Mouse (Mus musculus) ovary, postnatal 10 days (tissue): ENCODE results near the gene Gm10770.
"Not testable (repeated sequence)": the region's sequence is repeated elsewhere in the genome, so short reads cannot be mapped to it uniquely, and the experiment has no call there.

ENCODE experiments used
- DNase-seq: peaks from one replicate; pipeline ENCODE4 v3.0.0; 2022; ENCODE audit warnings: low spot score

Gm10770 gene

GRCm38 (mm10) chr2:150179579-150179978 lies at the start of gene Gm10770:
Gene Gm10770 (minus strand): TSS chr2:150179679.
- not testable (repeated sequence) for DNase-seq

DNA sequence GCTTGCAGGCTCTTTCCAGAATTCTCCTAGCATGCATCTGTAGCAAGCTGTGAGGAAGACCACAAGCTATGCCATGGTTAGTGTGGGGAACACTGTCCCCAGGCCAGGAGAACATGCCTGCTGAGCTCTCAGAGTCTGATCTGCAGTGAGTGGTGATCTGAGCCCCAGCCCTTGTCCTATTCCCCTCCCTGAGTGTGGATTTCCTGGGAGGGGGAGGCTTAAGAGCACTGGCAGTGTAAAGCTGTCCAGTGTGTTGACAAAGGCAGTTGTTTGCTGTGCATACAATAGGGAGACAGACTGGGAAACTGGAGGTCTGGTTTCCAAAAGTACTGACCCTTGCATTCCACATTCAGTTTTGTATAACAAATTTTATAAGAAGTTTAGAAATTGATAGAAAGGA lies 43.8 kb upstream of the Gm10770 start:
- not testable (repeated sequence) for DNase-seq

GRCm38 (mm10) chr2:150218363-150218725 lies 38.9 kb upstream of the Gm10770 start:
- not testable (repeated sequence) for DNase-seq

- DNase-seq, result peak; percentile 49
These were observed 38.3 kb upstream of the Gm10770 start, which contains the start of gene Zfp937 for GRCm38 (mm10) chr2:150217600-150218362. Gene Zfp937 (plus strand): TSS chr2:150218073.

DNA sequence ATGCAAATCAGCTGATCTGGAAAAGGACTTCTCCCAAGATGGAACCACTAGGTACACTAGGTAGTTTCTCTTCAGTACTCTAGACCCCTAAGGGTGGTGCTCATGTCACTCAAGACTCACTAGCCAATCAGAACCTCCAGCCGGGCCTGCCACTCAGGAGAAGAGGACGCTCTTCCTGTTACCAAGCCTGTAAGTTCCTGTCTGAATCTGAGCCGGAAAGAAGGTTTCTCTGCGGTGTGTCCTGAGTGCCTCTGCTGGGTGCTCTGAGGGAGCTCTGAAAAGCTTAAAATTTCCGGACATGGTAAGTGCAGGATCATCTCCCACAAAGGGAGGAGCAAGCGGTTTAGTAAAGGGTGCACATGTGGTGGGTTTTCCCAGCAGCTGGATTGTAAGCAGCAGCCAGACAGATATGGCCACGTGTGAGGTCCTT lies 2.1 kb upstream of the Gm10770 start, which contains the start of gene Gm14139:
Gene Gm14139, plus strand, starts transcription at position 186 of the 430 bp plus-strand sequence.
- not testable (repeated sequence) for DNase-seq

DNA sequence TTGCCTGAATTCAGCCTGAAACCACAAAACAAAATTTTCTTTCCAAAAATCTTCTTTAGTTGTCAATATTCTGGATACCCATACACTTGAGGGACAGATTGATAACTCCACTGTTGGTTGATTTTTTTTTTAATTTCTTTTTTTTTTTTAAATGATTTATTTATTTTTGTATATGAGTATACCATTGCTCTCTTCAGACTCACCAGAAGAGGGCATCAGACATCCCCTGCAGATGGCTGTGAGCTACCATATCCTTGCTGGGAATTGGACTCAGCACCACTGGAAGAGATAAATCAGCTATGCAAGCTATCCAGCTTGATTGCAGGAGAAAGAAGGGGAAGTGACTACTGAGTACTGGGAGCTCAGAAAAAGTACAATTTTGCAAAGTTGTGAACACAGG lies 1.6 kb upstream of the Gm10770 start:
- not testable (repeated sequence) for DNase-seq

DNA sequence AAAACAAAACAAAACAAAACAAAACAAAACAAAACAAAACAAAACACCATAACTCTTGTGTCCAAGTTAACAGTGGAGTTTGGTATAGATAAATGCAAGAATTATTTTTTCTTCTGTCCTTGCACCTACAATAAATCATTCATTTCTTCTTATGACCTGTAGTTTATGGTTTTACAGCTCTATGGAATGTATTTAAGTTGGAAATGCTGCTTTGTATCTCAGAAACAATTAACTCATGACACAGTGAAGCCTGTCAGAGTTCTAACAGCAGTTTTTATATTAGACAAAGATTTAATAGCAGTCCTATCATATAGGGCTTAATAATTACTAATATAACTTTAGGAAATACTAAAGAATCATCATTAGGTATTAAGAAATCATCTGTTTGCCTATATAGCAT lies 5.6 kb downstream of the Gm10770 start:
- no peak for DNase-seq

- DNase-seq, result no peak
These were observed 12.8 kb downstream of the Gm10770 start for GRCm38 (mm10) chr2:150166703-150167102.

DNA sequence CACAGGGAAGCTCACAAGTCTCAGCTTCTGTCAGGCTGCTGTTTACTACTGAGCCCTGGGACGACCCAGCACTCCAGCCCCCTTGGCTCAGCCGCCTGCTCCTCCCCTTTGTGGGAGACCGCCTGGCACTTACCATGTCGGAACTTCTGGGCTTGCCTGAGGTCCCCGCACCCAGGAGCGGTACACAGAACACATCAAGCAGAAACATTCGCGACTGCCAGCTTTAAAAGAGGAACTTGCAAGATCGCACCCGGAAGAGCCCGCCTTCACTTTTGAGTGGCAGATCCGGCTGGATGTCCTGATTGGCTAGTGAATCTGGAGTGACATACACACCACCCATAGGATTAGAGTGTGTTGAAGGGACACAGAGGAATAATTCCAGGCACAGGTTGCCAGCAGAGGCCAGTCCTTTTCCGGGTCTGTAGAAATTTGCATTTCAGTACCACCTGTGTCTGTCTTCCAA lies 43.0 kb downstream of the Gm10770 start, which contains the start of gene Zfp120:
Gene Zfp120, minus strand, starts transcription at position 274 of the 463 bp plus-strand sequence.
- DNase-seq, result peak; percentile 59

DNA sequence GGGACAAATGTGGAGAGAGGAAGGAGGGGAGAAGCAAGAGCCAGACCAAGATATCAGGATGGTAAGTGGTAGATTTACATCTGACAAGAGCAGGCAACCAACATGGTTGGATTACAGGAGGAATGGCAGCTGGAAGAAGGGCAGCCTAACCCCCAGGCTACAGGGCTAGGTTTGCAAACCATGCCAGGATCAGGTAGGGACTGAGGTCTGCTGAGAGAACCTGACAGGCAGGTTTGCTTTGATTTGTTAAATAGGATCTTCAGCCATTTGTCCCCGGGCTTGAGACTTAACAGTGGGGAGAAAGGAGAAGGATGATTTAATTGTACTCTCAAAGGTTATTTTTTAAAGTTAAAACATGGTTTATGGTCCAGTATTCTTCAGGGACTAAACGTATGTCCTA lies 46.7 kb downstream of the Gm10770 start:
- DNase-seq, result no peak

DNA sequence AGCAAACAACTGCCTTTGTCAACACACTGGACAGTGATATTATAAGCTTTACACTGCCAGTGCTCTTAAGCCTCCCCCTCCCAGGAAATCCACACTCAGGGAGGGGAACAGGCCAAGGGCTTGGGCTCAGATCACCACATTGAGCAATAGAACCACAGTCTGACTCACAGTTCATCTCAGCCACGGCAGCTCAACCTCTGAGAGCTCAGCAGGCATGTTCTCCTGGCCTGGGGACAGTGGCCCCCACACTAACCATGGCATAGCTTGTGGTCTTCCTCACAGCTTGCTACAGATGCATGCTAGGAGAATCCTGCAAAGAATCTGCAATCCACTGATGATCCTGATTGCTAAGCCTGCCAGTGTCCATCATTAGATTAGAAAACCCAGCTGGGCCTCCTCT lies 47.5 kb downstream of the Gm10770 start:
- DNase-seq, result not testable (repeated sequence)
